Mouse (Mus musculus) testis, adult 2 months (tissue): ENCODE measurements around the gene Mnt. TPM values are rescaled to one million over a fixed set of nuclear protein-coding genes. Genes with fewer than 3 reads are reported as not detected.

Experiments
- H3K27ac ChIP-seq: fragments of 200-500 bp; 2 replicates; pipeline ENCODE4 v1.5.1; 2012; ENCODE audit warnings: low read depth, low read length; ENCODE audit not compliant: control insufficient read depth, insufficient read depth
- H3K27me3 ChIP-seq: fragments of 200-500 bp; 2 replicates; pipeline ENCODE4 v1.6.1; 2012; ENCODE audit warnings: mild to moderate bottlenecking, low read length, moderate library complexity; ENCODE audit not compliant: control insufficient read depth, insufficient read depth
- H3K36me3 ChIP-seq: fragments of 200-500 bp; 2 replicates; pipeline ENCODE4 v1.6.1; 2012; ENCODE audit warnings: mild to moderate bottlenecking, low read length; ENCODE audit not compliant: control insufficient read depth, insufficient read depth
- H3K4me1 ChIP-seq: fragments of 200-500 bp; 2 replicates; pipeline ENCODE4 v1.6.1; 2012; ENCODE audit warnings: low read length; ENCODE audit not compliant: control insufficient read depth, insufficient read depth
- H3K4me3 ChIP-seq: fragments of 200-500 bp; 2 replicates; pipeline ENCODE4 v1.5.1; 2012; ENCODE audit warnings: low read depth, mild to moderate bottlenecking, low read length, moderate library complexity, mixed read lengths; ENCODE audit not compliant: control insufficient read depth
- CTCF ChIP-seq: fragments of 200-500 bp; IDR thresholded peaks from 2 replicates; pipeline ENCODE4 v1.5.1; 2012; ENCODE audit warnings: low read depth, mild to moderate bottlenecking, inconsistent platforms, low read length, moderate library complexity; ENCODE audit not compliant: control insufficient read depth, insufficient read depth, insufficient replicate concordance
- POLR2A ChIP-seq: fragments of 200-500 bp; IDR thresholded peaks from 2 replicates; pipeline ENCODE4 v1.6.1; 2012; ENCODE audit warnings: low read depth, mild to moderate bottlenecking, inconsistent platforms, low read length, moderate library complexity; ENCODE audit not compliant: control insufficient read depth
- polyA plus RNA-seq: library from polyadenylated mRNA; depleted of rRNA; stranded (reverse); fragments of >200 nt; gene quantifications from 2 replicates; pipeline ENCODE4 v1.2.3, GENCODE M21; 2012

The Mnt gene
- polyA plus RNA-seq, 1 experiment = 42.6 TPM

- Histone ChIP-seq H3K36me3 (no peaks in the 10 kb centered on the region), H3K4me1 (peaks cover 63% of the 10 kb centered on the region), H3K27ac (peak overlapping the region; percentile 26; the same call in 1 of the 2 replicates), H3K27me3 (no peaks in the 10 kb centered on the region), H3K4me3 (no peak overlapping the region)
- TF ChIP-seq CTCF (no peak), POLR2A (no peak)
Observed at GRCm38 (mm10) chr11:74833536-74834358, 3.0 kb downstream of the Mnt start.

- TF ChIP-seq POLR2A (no peak), CTCF (no peak)
- Histone ChIP-seq H3K27me3 (no peaks in the 10 kb centered on the region), H3K4me3 (no peak overlapping the region), H3K36me3 (no peaks in the 10 kb centered on the region), H3K4me1 (peaks cover 63% of the 10 kb centered on the region), H3K27ac (peak overlapping the region; percentile 26; the same call in 1 of the 2 replicates)
Observed at GRCm38 (mm10) chr11:74834359-74834638, 3.6 kb downstream of the Mnt start.

GRCm38 (mm10) chr11:74834650-74835277 lies 4.0 kb downstream of the Mnt start:
- H3K27ac ChIP-seq = no peak overlapping the region; the same call in 1 of the 2 replicates
- no peaks in the 10 kb centered on the region for H3K36me3 ChIP-seq
- TF ChIP-seq CTCF (no peak), POLR2A (no peak)
- no peak overlapping the region for H3K4me3 ChIP-seq
- H3K27me3 ChIP-seq = no peaks in the 10 kb centered on the region
- H3K4me1 ChIP-seq = peaks cover 64% of the 10 kb centered on the region

- Histone ChIP-seq H3K36me3 (no peaks in the 10 kb centered on the region), H3K27ac (no peak overlapping the region), H3K27me3 (no peaks in the 10 kb centered on the region), H3K4me3 (no peak overlapping the region), H3K4me1 (peaks cover 71% of the 10 kb centered on the region)
- TF ChIP-seq CTCF = no peak
- 0 out of 2 replicates have a peak, but pooled peaks have one; percentile 6 for TF ChIP-seq POLR2A
Observed at GRCm38 (mm10) chr11:74835593-74836224, 5.0 kb downstream of the Mnt start.

- TF ChIP-seq POLR2A (0 out of 2 replicates have a peak, but pooled peaks have one; percentile 6), CTCF (no peak)
- no peaks in the 10 kb centered on the region for H3K27me3 ChIP-seq
- peaks cover 67% of the 10 kb centered on the region for H3K4me1 ChIP-seq
- peak overlapping the region; percentile 95 for H3K4me3 ChIP-seq
- no peaks in the 10 kb centered on the region for H3K36me3 ChIP-seq
- no peak overlapping the region for H3K27ac ChIP-seq
Observed at GRCm38 (mm10) chr11:74836225-74837055, 5.7 kb downstream of the Mnt start.

- no peak for TF ChIP-seq POLR2A
- TF ChIP-seq CTCF = no peak
- Histone ChIP-seq H3K4me1 (peaks cover 62% of the 10 kb centered on the region), H3K36me3 (no peaks in the 10 kb centered on the region), H3K4me3 (peak overlapping the region; percentile 95), H3K27me3 (no peaks in the 10 kb centered on the region), H3K27ac (peak overlapping the region; percentile 100)
Observed at GRCm38 (mm10) chr11:74837056-74837693, 6.5 kb downstream of the Mnt start.
